Mouse (Mus musculus): Measurements from ENCODE around the gene Gabrp. TPM values are rescaled to one million over a fixed set of nuclear protein-coding genes. Genes with fewer than 3 reads are reported as not detected.

The Gabrp gene
- 1.5 and 3.1 TPM in 2 replicates for polyA plus RNA-seq (2012; rRNA removed; ENCODE audit: low replicate concordance)

GRCm38 (mm10) chr11:33578859-33579258, at the start of gene Gabrp:
Gene Gabrp, minus strand, starts transcription at chr11:33578959.

DNA sequence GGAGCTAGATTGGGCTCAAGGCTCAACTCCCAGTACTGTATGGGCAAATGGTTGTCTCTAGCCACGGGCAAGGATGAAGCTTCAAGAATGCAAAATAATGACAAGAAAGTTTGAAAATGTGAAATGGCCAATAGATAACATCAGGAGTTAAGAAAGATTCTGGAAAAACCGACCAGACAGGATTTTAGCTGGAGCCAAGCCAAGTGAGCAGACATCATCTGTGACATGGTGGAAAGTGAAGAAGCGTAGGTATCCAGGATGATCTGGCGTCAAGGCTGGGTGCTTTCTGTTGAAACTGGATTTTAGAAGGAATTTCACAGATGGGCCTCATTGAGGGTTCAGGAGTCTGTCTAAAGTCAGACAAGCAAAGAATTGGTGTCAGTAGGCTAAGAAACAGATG, 20.2 kb upstream of the Gabrp start, which contains the start of gene D130052B06Rik:
Gene D130052B06Rik, plus strand, starts transcription at position 317 of the 400 bp plus-strand sequence.

GRCm38 (mm10) chr11:33513376-33513991, 65.3 kb downstream of the Gabrp start, which contains the start of gene Ranbp17:
Gene Ranbp17, minus strand, starts transcription at chr11:33513746.

Other genes starting within 250 kb of the Gabrp start
- gene Ranbp17, start 65.2 kb downstream of the Gabrp start, polyA plus RNA-seq (2012; rRNA removed; ENCODE audit: low replicate concordance): 0.41 and 0.70 TPM in 2 replicates
- gene D130052B06Rik, start 20.3 kb upstream of the Gabrp start, polyA plus RNA-seq (2012; rRNA removed; ENCODE audit: low replicate concordance): not detected in 2 replicates